Mouse (Mus musculus): ENCODE data around the gene Kti12.

DNA sequence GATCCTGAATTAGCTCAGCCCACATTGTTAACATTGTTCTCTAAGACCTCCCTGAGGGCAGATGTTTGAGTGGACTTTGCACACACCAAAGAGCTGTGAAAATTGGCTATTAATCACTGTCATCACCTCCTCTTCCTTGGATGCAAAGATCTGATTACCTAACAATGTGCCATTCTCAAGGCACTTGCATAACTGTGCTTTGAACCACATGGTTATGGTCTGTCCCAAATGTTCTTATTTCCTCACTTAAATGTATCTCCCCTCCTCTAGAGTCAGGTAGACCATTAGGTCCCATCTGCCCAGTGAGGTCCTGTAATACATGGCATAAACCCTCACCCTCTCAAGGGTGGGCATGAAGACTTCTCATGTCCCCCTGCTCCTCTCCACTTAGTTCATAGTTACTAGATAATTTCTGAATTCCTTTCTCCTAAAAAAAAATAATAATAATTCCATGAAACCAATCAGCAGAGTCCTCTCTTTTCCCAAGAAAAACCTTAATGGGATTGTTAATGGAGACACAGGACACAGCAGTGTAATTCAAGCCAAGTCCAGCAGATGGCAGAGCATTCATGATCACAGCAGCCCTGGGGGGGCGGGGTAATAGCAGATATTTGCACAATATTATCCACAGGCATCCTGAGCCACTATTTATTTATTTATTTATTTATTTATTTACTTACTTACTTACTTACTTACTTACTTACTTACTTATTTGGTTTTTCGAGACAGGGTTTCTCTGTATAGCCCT lies 49.3 kb upstream of the Kti12 start:
- TF ChIP-seq HCFC1 (IDR thresholded peaks at IDR 0.05; ENCODE audit: borderline replicate concordance, insufficient read depth, low read length), result no peak
- TF ChIP-seq MAFK (IDR thresholded peaks at IDR 0.05; ENCODE audit: insufficient read depth, low read depth, low read length), result no peak
- TF ChIP-seq CHD2 (IDR thresholded peaks at IDR 0.05; ENCODE audit: low read depth, low read length), result no peak
- peak; percentile 20; the same call in 1 of the 2 replicates for TF ChIP-seq ZC3H11A (IDR thresholded peaks at IDR 0.05; ENCODE audit: borderline replicate concordance, low read depth, low read length)

All from ES-E14 (cell line).